Mouse (Mus musculus) liver, postnatal 0 days (tissue): ENCODE measurements around the gene Dock9. TPM values are rescaled to one million over a fixed set of nuclear protein-coding genes. Genes with fewer than 3 reads are reported as not detected.
"Not testable (repeated sequence)": the region's sequence is repeated elsewhere in the genome, so short reads cannot be mapped to it uniquely, and the experiment has no call there.

Experiments
- ATAC-seq: fragments of 200-750 bp; cut with Nextera tagmentation; 2 replicates; pipeline ENCODE4 v1.8.0; 2017; ENCODE audit warnings: mild to moderate bottlenecking, moderate library complexity
- DNase-seq: peaks from one replicate; pipeline ENCODE4 v3.0.0-alpha.2; 2016
- H3K27ac ChIP-seq: fragments of 300-500 bp; sonication (generic); 2 replicates; pipeline ENCODE4 v1.5.1; 2014; ENCODE audit warnings: antibody characterized with exemption, moderate library complexity, mild to moderate bottlenecking, low read depth
- H3K27me3 ChIP-seq: fragments of 300-500 bp; sonication (generic); 2 replicates; pipeline ENCODE4 v1.6.1; 2014; ENCODE audit warnings: low read length, control low read depth, mixed read lengths; ENCODE audit not compliant: insufficient read depth
- H3K36me3 ChIP-seq: fragments of 300-500 bp; sonication (generic); replicated peaks from 2 replicates; pipeline ENCODE4 v1.6.1; 2014; ENCODE audit warnings: mild to moderate bottlenecking, control low read depth, low read length, moderate library complexity, mixed read lengths; ENCODE audit not compliant: insufficient read depth
- H3K4me1 ChIP-seq: fragments of 300-500 bp; sonication (generic); 2 replicates; pipeline ENCODE4 v1.6.1; 2014; ENCODE audit warnings: antibody characterized with exemption, mild to moderate bottlenecking, control low read depth; ENCODE audit not compliant: insufficient read depth
- H3K4me2 ChIP-seq: fragments of 300-500 bp; sonication (generic); 2 replicates; pipeline ENCODE4 v1.6.1; 2014; ENCODE audit warnings: low read depth, mild to moderate bottlenecking, low read length, moderate library complexity, mixed read lengths
- H3K4me3 ChIP-seq: fragments of 300-500 bp; sonication (generic); 2 replicates; pipeline ENCODE4 v1.5.1; 2014; ENCODE audit warnings: low read depth, low read length
- H3K9ac ChIP-seq: fragments of 300-500 bp; sonication (generic); replicated peaks from 2 replicates; pipeline ENCODE4 v1.6.1; 2014; ENCODE audit warnings: mild to moderate bottlenecking, moderate library complexity
- H3K9me3 ChIP-seq: fragments of 300-500 bp; sonication (generic); 2 replicates; pipeline ENCODE4 v1.6.1; 2016; ENCODE audit warnings: mild to moderate bottlenecking, control low read depth, low read length, mixed read lengths
- CTCF ChIP-seq: sonication (generic); IDR thresholded peaks from 2 replicates; pipeline ENCODE4 v1.5.1; 2016; ENCODE audit warnings: antibody characterized with exemption, low read depth
- EP300 ChIP-seq: IDR thresholded peaks from 2 replicates; pipeline ENCODE4 v1.6.1; 2016; ENCODE audit warnings: antibody characterized with exemption, low read depth, mild to moderate bottlenecking
- WGBS: fragments of 180-500 bp; shearing (Covaris S2); extraction: QIAGEN DNeasy Blood & Tissue Kit; methylation state at CpG from one replicate; pipeline ENCODE4 v1.1.7; 2014; ENCODE audit not compliant: insufficient replicate concordance; 5-methylcytosine and 5-hydroxymethylcytosine counted together
- polyA plus RNA-seq: library from polyadenylated mRNA; unstranded; fragments of >200 nt; fragmentation: Nextera tagmentation; extraction: Ambion mirVana; gene quantifications from 2 replicates; pipeline ENCODE4 v1.2.1, GENCODE M21; 2015

Dock9 gene
- polyA plus RNA-seq, 1 experiment from 2014 or later, result 1.4 TPM

GRCm38 (mm10) chr14:121694706-121695105 lies 102.9 kb downstream of the Dock9 start:
- Histone ChIP-seq H3K9me3 (no peaks in the 10 kb centered on the region), H3K4me3 (no peak overlapping the region), H3K27ac (no peak overlapping the region), H3K4me2 (no peak overlapping the region), H3K9ac (no peak overlapping the region), H3K36me3 (no peaks in the 10 kb centered on the region), H3K27me3 (no peaks in the 10 kb centered on the region), H3K4me1 (0 out of 2 replicates have a peak, but pooled peaks cover 4% of the 10 kb centered on the region)
- WGBS, result 84% methylated on average over 3 of the region's 3 CpGs
- DNase-seq (no peak), ATAC-seq (no peak)
- TF ChIP-seq CTCF (no peak), EP300 (no peak)

- no peak overlapping the region for H3K4me3 ChIP-seq
- H3K4me2 ChIP-seq, result no peak overlapping the region
- H3K27me3 ChIP-seq, result no peaks in the 10 kb centered on the region
- no peaks in the 10 kb centered on the region for H3K9me3 ChIP-seq
- DNase-seq (no peak), ATAC-seq (no peak)
- no peaks in the 10 kb centered on the region for H3K36me3 ChIP-seq
- TF ChIP-seq CTCF (no peak), EP300 (no peak)
- 0 out of 2 replicates have a peak, but pooled peaks cover 4% of the 10 kb centered on the region for H3K4me1 ChIP-seq
- WGBS, result 81% methylated on average over 11 of the region's 11 CpGs
- no peak overlapping the region for H3K27ac ChIP-seq
- H3K9ac ChIP-seq, result no peak overlapping the region
Observed at GRCm38 (mm10) chr14:121693991-121694594, 103.5 kb downstream of the Dock9 start.

GRCm38 (mm10) chr14:121689649-121690048 lies 108.0 kb downstream of the Dock9 start:
- H3K4me3 ChIP-seq, DNase-seq, H3K27me3 ChIP-seq, H3K4me2 ChIP-seq, H3K4me1 ChIP-seq, ATAC-seq, H3K27ac ChIP-seq, H3K9ac ChIP-seq, H3K36me3 ChIP-seq, H3K9me3 ChIP-seq: not testable (repeated sequence)
- WGBS, result 80% methylated on average over 5 of the region's 5 CpGs

- 65% methylated on average over 1 of the region's 1 CpGs for WGBS
- Histone ChIP-seq H3K4me2 (no peak overlapping the region), H3K4me3 (no peak overlapping the region), H3K36me3 (no peaks in the 10 kb centered on the region), H3K9me3 (no peaks in the 10 kb centered on the region), H3K27me3 (no peaks in the 10 kb centered on the region), H3K4me1 (no peaks in the 10 kb centered on the region), H3K27ac (no peak overlapping the region), H3K9ac (no peak overlapping the region)
- ATAC-seq, result no peak
- TF ChIP-seq CTCF (no peak), EP300 (no peak)
- DNase-seq, result no peak
Observed at GRCm38 (mm10) chr14:121688175-121688574, 109.5 kb downstream of the Dock9 start.

DNA sequence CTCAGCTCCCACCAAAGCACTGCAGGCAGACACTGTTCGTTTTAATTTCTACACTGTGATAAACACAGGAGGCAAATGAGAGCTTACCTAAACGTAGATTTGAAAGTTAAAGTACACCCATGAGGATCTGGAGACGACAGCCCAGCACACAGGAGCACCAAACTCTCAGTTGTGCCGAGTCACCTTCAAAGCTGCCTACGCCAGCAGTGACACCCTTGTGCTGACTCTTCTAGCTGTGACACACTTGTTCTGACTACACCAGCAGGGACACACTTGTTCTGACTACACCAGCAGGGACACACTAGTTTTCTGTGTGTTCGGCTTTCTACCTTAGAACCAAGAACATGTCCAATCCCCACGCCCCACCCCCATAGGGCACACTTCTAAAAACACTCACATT lies 110.4 kb downstream of the Dock9 start:
- no peak overlapping the region for H3K27ac ChIP-seq
- ATAC-seq, result no peak
- no peak for TF ChIP-seq EP300
- TF ChIP-seq CTCF, result no peak

DNA sequence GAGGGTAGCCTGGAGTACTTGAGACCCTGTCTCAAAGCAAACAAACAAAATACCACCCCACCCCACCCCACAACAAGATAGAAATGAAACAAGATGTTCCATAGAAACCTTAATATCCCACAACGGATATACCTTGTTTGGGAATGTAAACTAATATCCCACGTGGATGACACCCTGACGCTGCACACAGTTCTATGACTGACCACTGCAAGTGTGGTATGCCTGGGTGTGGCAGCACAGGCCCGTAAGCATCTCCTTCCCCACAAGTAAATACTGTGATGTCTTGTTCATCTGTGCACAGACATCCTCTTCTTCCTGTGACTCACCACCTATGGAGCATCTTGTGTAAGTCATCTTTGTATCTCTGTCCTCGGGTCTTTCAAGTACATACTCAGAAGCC lies 118.7 kb downstream of the Dock9 start:
- no peak overlapping the region for H3K4me2 ChIP-seq
- WGBS, result 75% methylated on average over 5 of the region's 5 CpGs
- no peak overlapping the region for H3K9ac ChIP-seq
- ATAC-seq, result no peak
- no peaks in the 10 kb centered on the region for H3K36me3 ChIP-seq
- H3K4me3 ChIP-seq, result no peak overlapping the region
- no peak for TF ChIP-seq EP300
- no peak for DNase-seq
- H3K4me1 ChIP-seq, result no peaks in the 10 kb centered on the region; the same call in 1 of the 2 replicates
- H3K27ac ChIP-seq, result no peak overlapping the region
- H3K9me3 ChIP-seq, result no peaks in the 10 kb centered on the region
- no peaks in the 10 kb centered on the region for H3K27me3 ChIP-seq

More for the DNA sequence above, 110.4 kb downstream of the Dock9 start:
- H3K4me1 ChIP-seq, result no peaks in the 10 kb centered on the region
- no peak for DNase-seq
- WGBS, result 65% methylated on average over 7 of the region's 7 CpGs
- H3K9me3 ChIP-seq, result no peaks in the 10 kb centered on the region
- H3K4me2 ChIP-seq, result no peak overlapping the region
- H3K4me3 ChIP-seq, result no peak overlapping the region
- H3K27me3 ChIP-seq, result no peaks in the 10 kb centered on the region
- H3K9ac ChIP-seq, result no peak overlapping the region
- H3K36me3 ChIP-seq, result no peaks in the 10 kb centered on the region

GRCm38 (mm10) chr14:121678445-121678844 lies 119.2 kb downstream of the Dock9 start:
- WGBS, result 39% methylated on average over 10 of the region's 10 CpGs
- Histone ChIP-seq H3K9me3 (no peaks in the 10 kb centered on the region), H3K4me2 (no peak overlapping the region), H3K36me3 (no peaks in the 10 kb centered on the region), H3K27ac (no peak overlapping the region), H3K27me3 (no peaks in the 10 kb centered on the region), H3K4me3 (no peak overlapping the region), H3K4me1 (no peaks in the 10 kb centered on the region; the same call in 1 of the 2 replicates), H3K9ac (no peak overlapping the region)
- DNase-seq, result no peak
- ATAC-seq, result no peak
- no peak for TF ChIP-seq EP300
- no peak for TF ChIP-seq CTCF
